Mouse (Mus musculus) adrenal gland, adult 8-10 months (tissue): Measurements from ENCODE around the gene Map2k1. TPM values are rescaled to one million over a fixed set of nuclear protein-coding genes. Genes with fewer than 3 reads are reported as not detected.
"Not testable (repeated sequence)": the region's sequence is repeated elsewhere in the genome, so short reads cannot be mapped to it uniquely, and the experiment has no call there.

ENCODE experiments used
- DNase-seq: peaks from one replicate; pipeline ENCODE4 v3.0.0; 2022
- microRNA-seq, 2 experiments: library from miRNA; unstranded; fragments of <30 nt; microRNA quantifications; one replicate each; pipeline ENCODE4 v1.2.0; 2022
- total RNA-seq, 4 experiments: library from RNA; stranded (reverse); gene quantifications; 2 replicates each; pipeline ENCODE4 v1.2.4; 2022

Gene Map2k1
- total RNA-seq, 4 experiments from 2014 or later: 83.4 to 93.7 (median 91.9) TPM

DNA sequence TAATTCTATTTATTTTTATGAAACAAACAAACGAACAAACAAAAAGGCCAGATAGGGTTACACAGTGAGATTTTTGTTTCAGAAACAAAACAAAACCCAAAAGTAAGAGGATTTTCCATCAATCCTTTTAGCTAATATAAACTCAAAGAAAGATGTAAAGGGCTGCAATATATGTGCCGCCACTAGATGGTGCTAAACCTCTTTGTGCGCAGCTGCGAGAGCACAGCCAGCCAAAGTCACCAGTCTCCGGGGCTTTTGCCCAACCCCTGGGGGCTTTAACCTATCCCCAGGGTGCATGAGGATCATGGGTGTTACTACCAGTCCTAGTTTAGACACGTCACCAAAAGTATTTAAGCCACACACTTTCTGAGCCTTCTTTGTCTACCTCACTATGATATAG lies 114.5 kb downstream of the Map2k1 start:
- DNase-seq: not testable (repeated sequence)

Small RNAs within 50 kb of the gene (microRNA-seq; reads per million reads assigned to microRNA genes)
- 0 reads per million in 2 experiments for gene Gm24106

Other genes with a start within 250 kb of the Map2k1 start
- 10 to 100 TPM in 1 of 4 experiments, 1 to 10 TPM in 3; 7.6 to 11.1 (median 8.6) TPM for gene Smad6, start 231.6 kb downstream of the Map2k1 start, total RNA-seq
- gene Lctl, start 136.5 kb downstream of the Map2k1 start, total RNA-seq: 10 to 100 TPM in 1 of 4 experiments, 1 to 10 TPM in 2, not detected in 1; 3.1 to 22.6 (median 9.1) TPM
- 10 to 100 TPM in 1 of 4 experiments, 1 to 10 TPM in 3; 3.5 to 10.2 (median 6.3) TPM for gene Zwilch, start 80.5 kb downstream of the Map2k1 start, total RNA-seq
- 100 to 1,000 TPM; 875 to 953 (median 912) TPM for gene Rpl4, start 80.3 kb downstream of the Map2k1 start, total RNA-seq
- 10 to 100 TPM; 22.0 to 28.1 (median 24.7) TPM for gene Snapc5, start 74.4 kb downstream of the Map2k1 start, total RNA-seq
- gene Uchl4, start 18.4 kb downstream of the Map2k1 start, total RNA-seq: 1 to 10 TPM; 1.5 to 2.7 (median 2.4) TPM
- gene Tipin, start 27.9 kb upstream of the Map2k1 start, total RNA-seq: 10 to 100 TPM; 15.2 to 32.4 (median 20.6) TPM
- 10 to 100 TPM; 20.4 to 26.2 (median 23.3) TPM for gene Dis3l, start 87.7 kb upstream of the Map2k1 start, total RNA-seq
- gene Megf11, start 132.0 kb upstream of the Map2k1 start, total RNA-seq: 1 to 10 TPM in 2 of 4 experiments, under 1 TPM in 2; 0.29 to 2.1 (median 1.2) TPM